Comparison of ENCODE assay signal across 13 mouse cellular contexts in genomic region chr2:59810039-59810438, GRCm38 (mm10).
DNase-seq lines count a peak whose midpoint lies in the region.
"Had no signal": no experiment of that assay in that cellular context is flagged by ENCODE, and none has a peak within 500 bp of the region (broad histone marks: within the 10 kb centered on the region; RNA-seq: fewer than 3 reads in every experiment).

No protein-coding gene starts in this region.

- H3K9me3 ChIP-seq in embryonic facial prominence, embryonic 10.5 days = no peaks in the 10 kb centered on the region
- H3K9me3 ChIP-seq: hindbrain, embryonic 15.5 days had no signal

- 83% methylated on average over 7 of the region's 7 CpGs for WGBS in embryonic facial prominence, embryonic 10.5 days

- peak; percentile 39 for DNase-seq in adrenal gland, adult 2 months
- DNase-seq in adrenal gland, postnatal 4 days (ENCODE audit: low spot score in 2 of 2) = no peak
- peak; percentile 34 to 48 for DNase-seq in heart, postnatal 10 days
- no peak for DNase-seq in heart, postnatal 14 days
- DNase-seq in Muller cell, postnatal 12 days (ENCODE audit: inconsistent ontology term) = peak; percentile 51
- DNase-seq in cerebellum, adult 9-10 months = peak; percentile 57
- no peak for DNase-seq in right cerebral cortex, adult 18-20 months
- no peak for DNase-seq in embryonic facial prominence, embryonic 10.5 days (ENCODE audit: low spot score)
- DNase-seq: gastrocnemius, postnatal 25 days; kidney, adult 18-20 months; liver, postnatal 0 days; lung, postnatal 4 days had no signal

- no peak overlapping the region for H3K27ac ChIP-seq in embryonic facial prominence, embryonic 10.5 days (replicated peaks)

- H3K27me3 ChIP-seq in embryonic facial prominence, embryonic 10.5 days (replicated peaks; ENCODE audit: low read depth, poor library complexity, severe bottlenecking) = no peaks in the 10 kb centered on the region
- H3K27me3 ChIP-seq: hindbrain, embryonic 15.5 days had no signal

- intact Hi-C loops in heart, postnatal 10 days (cut with DNase I) = no loop called here
- intact Hi-C loops in heart, postnatal 14 days (cut with DNase I) = no loop called here

- H3K4me3 ChIP-seq in embryonic facial prominence, embryonic 10.5 days = no peak overlapping the region
- H3K4me3 ChIP-seq: hindbrain, embryonic 15.5 days had no signal

- H3K36me3 ChIP-seq in embryonic facial prominence, embryonic 10.5 days (replicated peaks) = peaks cover 82% of the 10 kb centered on the region
- H3K36me3 ChIP-seq: hindbrain, embryonic 15.5 days had no signal

- peaks cover 7% of the 10 kb centered on the region for H3K4me1 ChIP-seq in embryonic facial prominence, embryonic 10.5 days

Comparison
In these comparisons a context has a peak if more than half of its experiments do, and no peak if none do; other contexts are left out.
1. DNase-seq: peak in adrenal gland, adult 2 months (single experiment), heart, postnatal 10 days (2 of 2), Muller cell, postnatal 12 days (single experiment) and cerebellum, adult 9-10 months (single experiment); none in adrenal gland, postnatal 4 days (0 of 2), heart, postnatal 14 days (0 of 2), right cerebral cortex, adult 18-20 months (single experiment) and embryonic facial prominence, embryonic 10.5 days (single experiment).